Mouse (Mus musculus) embryonic fibroblast, embryonic 13.5 days (primary cell): ENCODE data around the gene Esam.

Experiments used
- CTCF ChIP-seq: IDR thresholded peaks from 2 replicates; pipeline ENCODE4 v1.5.1; 2011; ENCODE audit warnings: mild to moderate bottlenecking, control low read depth, low read length, moderate library complexity, borderline replicate concordance; ENCODE audit not compliant: insufficient read depth
- POLR2A ChIP-seq: IDR thresholded peaks from 2 replicates; pipeline ENCODE4 v1.6.1; 2011; ENCODE audit warnings: low read depth, mild to moderate bottlenecking, control low read depth, low read length, moderate library complexity

- TF ChIP-seq POLR2A (no peak), CTCF (no peak)
Measured at GRCm38 (mm10) chr9:37551751-37552531, 24.1 kb downstream of the Esam start.
